Mouse (Mus musculus) urinary bladder, adult 2 months (tissue): Measurements from ENCODE around the gene Defb26. TPM values are rescaled to one million over a fixed set of nuclear protein-coding genes. Genes with fewer than 3 reads are reported as not detected.

Experiments used
- DNase-seq: peaks from one replicate; pipeline ENCODE4 v3.0.0; 2022; ENCODE audit warnings: low spot score
- polyA plus RNA-seq: library from polyadenylated mRNA; depleted of rRNA; stranded (reverse); fragments of >200 nt; gene quantifications from 2 replicates; pipeline ENCODE4 v1.2.3, GENCODE M21; 2012; rRNA removed

Gene Defb26
- polyA plus RNA-seq, 1 experiment: not detected

- no peak for DNase-seq
Measured at GRCm38 (mm10) chr2:152464570-152465150, 46.8 kb downstream of the Defb26 start, which contains the start of gene Defb23. Gene Defb23 (minus strand): TSS chr2:152464620.

DNA sequence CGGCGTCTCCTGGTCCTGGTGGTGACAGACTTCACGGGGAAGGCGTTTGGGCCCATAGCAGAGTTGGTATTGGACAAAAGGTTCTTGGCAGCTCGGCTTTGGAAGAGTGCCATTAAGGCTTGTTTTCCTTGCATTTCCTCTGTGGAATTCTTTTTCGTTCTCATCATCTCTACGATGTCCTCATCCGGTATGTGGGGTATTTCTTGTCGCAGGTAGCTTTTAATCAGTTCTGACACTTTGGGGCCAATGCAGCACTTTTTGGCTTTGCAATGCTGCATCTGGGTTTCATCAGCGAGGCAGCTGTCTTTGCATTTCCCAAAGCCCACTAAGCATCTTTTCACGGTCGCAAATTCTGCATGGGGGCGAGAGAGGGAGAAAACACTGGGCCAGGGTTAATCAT lies 52.3 kb downstream of the Defb26 start:
- DNase-seq: no peak

Other genes starting within 250 kb of the Defb26 start
- 42.0 and 44.4 TPM in 2 replicates for gene Tbc1d20, start 217.9 kb downstream of the Defb26 start, polyA plus RNA-seq
- 110 and 132 TPM in 2 replicates for gene Rbck1, start 179.0 kb downstream of the Defb26 start, polyA plus RNA-seq
- gene Trib3, start 167.7 kb downstream of the Defb26 start, polyA plus RNA-seq: 2.4 and 2.9 TPM in 2 replicates
- gene Nrsn2, start 135.1 kb downstream of the Defb26 start, polyA plus RNA-seq: not detected in 2 replicates
- gene Sox12, start 113.6 kb downstream of the Defb26 start, polyA plus RNA-seq: 8.6 and 12.6 TPM in 2 replicates
- gene Zcchc3, start 96.7 kb downstream of the Defb26 start, polyA plus RNA-seq: 8.7 and 9.7 TPM in 2 replicates
- 0.40 and 0.45 TPM in 2 replicates for gene 6820408C15Rik, start 96.1 kb downstream of the Defb26 start, polyA plus RNA-seq
- not detected in 2 replicates for gene Defb23, start 47.1 kb downstream of the Defb26 start, polyA plus RNA-seq
- gene Defb20, start 34.6 kb downstream of the Defb26 start, polyA plus RNA-seq: not detected in 2 replicates
- gene Defb22, start 21.6 kb downstream of the Defb26 start, polyA plus RNA-seq: not detected in 2 replicates
- not detected in 2 replicates for gene Defb28, start 6.6 kb upstream of the Defb26 start, polyA plus RNA-seq
- not detected in 2 replicates for gene Defb29, start 28.4 kb upstream of the Defb26 start, polyA plus RNA-seq
- gene Gm17416, start 57.6 kb upstream of the Defb26 start, polyA plus RNA-seq: not detected in 2 replicates
- not detected in 2 replicates for gene Defb21, start 61.1 kb upstream of the Defb26 start, polyA plus RNA-seq
- gene Defb19, start 68.6 kb upstream of the Defb26 start, polyA plus RNA-seq: not detected in 2 replicates
- 0.21 TPM in 1 of 2 replicates, not detected in the other for gene Defb45, start 87.7 kb upstream of the Defb26 start, polyA plus RNA-seq
- gene Defb36, start 92.6 kb upstream of the Defb26 start, polyA plus RNA-seq: not detected in 2 replicates
- gene Defb25, start 111.4 kb upstream of the Defb26 start, polyA plus RNA-seq: 0.78 and 0.95 TPM in 2 replicates
- 9.4 and 11.7 TPM in 2 replicates for gene Rem1, start 115.3 kb upstream of the Defb26 start, polyA plus RNA-seq
- gene H13, start 157.8 kb upstream of the Defb26 start, polyA plus RNA-seq: 64.3 and 67.2 TPM in 2 replicates
- 17.1 and 17.8 TPM in 2 replicates for gene Mcts2, start 175.3 kb upstream of the Defb26 start, polyA plus RNA-seq
- gene Id1, start 224.6 kb upstream of the Defb26 start, polyA plus RNA-seq: 416 and 633 TPM in 2 replicates
- 9.6 and 10.0 TPM in 2 replicates for gene Cox4i2, start 242.5 kb upstream of the Defb26 start, polyA plus RNA-seq